Mouse (Mus musculus): ENCODE measurements around the gene Fat1. TPM values are rescaled to one million over a fixed set of nuclear protein-coding genes. Genes with fewer than 3 reads are reported as not detected.
"Not testable (repeated sequence)": the region's sequence is repeated elsewhere in the genome, so short reads cannot be mapped to it uniquely, and the experiment has no call there.

Fat1 gene
- polyA plus RNA-seq, 1 experiment from 2014 or later = 11.9 TPM

DNA sequence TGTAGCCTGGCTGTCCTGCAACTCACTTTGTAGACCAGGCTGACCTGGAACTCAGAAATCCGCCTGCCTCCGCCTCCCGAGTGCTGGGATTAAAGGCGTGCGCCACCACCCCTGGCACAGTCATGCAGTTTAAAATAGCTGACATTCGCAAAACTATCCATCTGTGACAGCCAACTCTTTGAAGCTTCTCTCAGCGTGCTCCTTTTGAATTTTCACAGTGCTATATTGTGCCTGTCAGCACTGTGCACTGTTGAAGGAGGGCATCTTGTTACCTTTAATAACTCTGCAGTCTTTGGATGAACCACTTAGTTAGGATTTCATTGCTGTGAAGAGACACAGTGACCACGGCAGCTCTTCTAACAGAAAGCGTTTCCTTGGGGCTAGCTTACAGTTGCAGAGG, 117.4 kb downstream of the Fat1 start:
- 89% methylated on average over 9 of the region's 9 CpGs for WGBS
- Histone ChIP-seq H3K36me3 (peaks cover 39% of the 10 kb centered on the region), H3K9ac (replicated peaks) (no peak overlapping the region), H3K4me1 (replicated peaks) (no peaks in the 10 kb centered on the region), H3K27ac (no peak overlapping the region), H3K4me3 (replicated peaks) (no peak overlapping the region), H3K9me3 (no peaks in the 10 kb centered on the region), H3K4me2 (replicated peaks) (no peak overlapping the region), H3K27me3 (no peaks in the 10 kb centered on the region)
- ATAC-seq = no peak

DNA sequence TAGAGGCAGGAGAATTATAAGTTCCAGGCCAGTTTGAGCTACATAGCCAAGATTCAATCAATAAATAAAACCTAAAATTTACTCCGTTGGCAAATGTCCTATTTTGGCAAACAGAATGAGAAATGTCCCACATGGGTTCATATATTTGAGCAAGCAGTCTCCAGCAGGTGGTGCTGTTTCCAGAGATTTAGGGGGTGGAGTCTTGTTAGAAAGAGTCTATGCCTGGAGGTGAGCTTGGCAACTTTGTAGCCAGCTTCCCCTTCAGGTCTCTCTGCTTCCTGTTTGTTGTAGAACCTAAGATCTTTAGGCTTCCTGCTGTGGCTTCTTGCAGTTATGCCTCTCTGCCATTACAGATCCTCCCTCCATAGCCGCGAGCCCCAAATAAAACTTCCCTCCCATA, 120.3 kb downstream of the Fat1 start:
- no peak overlapping the region for H3K9ac ChIP-seq (replicated peaks)
- ATAC-seq = no peak
- no peaks in the 10 kb centered on the region for H3K4me1 ChIP-seq (replicated peaks)
- H3K27ac ChIP-seq = no peak overlapping the region
- no peaks in the 10 kb centered on the region for H3K9me3 ChIP-seq
- peaks cover 31% of the 10 kb centered on the region for H3K36me3 ChIP-seq
- H3K27me3 ChIP-seq = no peaks in the 10 kb centered on the region
- no peak overlapping the region for H3K4me3 ChIP-seq (replicated peaks)
- WGBS = 96% methylated on average over 3 of the region's 3 CpGs
- no peak overlapping the region for H3K4me2 ChIP-seq (replicated peaks)

DNA sequence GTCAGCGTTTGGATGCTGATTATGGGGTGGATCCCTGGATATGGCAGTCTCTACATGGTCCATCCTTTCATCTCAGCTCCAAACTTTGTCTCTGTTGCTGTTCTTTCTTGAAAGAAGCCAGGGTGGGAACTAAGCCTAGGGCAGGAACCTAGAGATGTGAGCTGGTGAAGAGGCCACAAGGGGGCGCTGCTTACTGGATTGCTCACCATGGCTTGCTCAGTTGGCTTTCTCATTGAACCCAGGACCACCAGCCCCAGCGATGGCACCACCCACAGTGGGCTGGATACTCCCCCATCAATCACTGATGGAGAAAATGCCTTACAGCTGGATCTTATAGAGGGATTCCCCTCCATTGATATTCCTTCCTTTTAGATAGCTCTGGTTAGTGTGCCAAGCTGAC, 121.6 kb downstream of the Fat1 start:
- no peak overlapping the region for H3K27ac ChIP-seq
- H3K9me3 ChIP-seq = no peaks in the 10 kb centered on the region
- ATAC-seq = no peak
- no peaks in the 10 kb centered on the region for H3K4me1 ChIP-seq (replicated peaks)
- H3K4me3 ChIP-seq (replicated peaks) = no peak overlapping the region
- WGBS = 20% methylated on average over 3 of the region's 3 CpGs
- H3K36me3 ChIP-seq = peaks cover 20% of the 10 kb centered on the region
- no peaks in the 10 kb centered on the region for H3K27me3 ChIP-seq
- no peak overlapping the region for H3K4me2 ChIP-seq (replicated peaks)
- H3K9ac ChIP-seq (replicated peaks) = no peak overlapping the region

DNA sequence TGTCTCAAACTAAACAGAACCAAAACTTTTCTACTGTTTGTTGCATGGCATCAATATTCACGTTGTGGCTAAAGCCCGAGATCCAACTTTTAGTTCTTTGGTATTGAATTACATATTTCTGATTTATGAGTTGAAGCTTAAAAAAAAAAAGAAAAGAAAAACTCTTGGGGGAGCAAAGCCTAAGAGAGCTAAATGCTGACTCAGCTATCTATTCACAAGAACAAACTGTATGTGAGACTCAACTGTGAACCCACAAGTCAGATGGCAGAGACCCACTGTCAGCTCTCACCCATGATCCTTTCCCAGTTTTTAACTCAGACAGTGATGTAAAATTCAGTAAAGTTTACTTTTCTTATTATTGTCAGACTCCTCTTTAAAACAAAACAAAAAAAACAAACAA, 124.8 kb downstream of the Fat1 start:
- WGBS = 89% methylated on average over 2 of the region's 2 CpGs
- Histone ChIP-seq H3K9ac (replicated peaks) (no peak overlapping the region), H3K36me3 (peaks cover 6% of the 10 kb centered on the region; the same call in 1 of the 2 replicates), H3K4me2 (replicated peaks) (no peak overlapping the region), H3K27me3 (no peaks in the 10 kb centered on the region), H3K27ac (no peak overlapping the region), H3K4me1 (replicated peaks) (peaks cover 5% of the 10 kb centered on the region; the same call in 1 of the 2 replicates), H3K9me3 (no peaks in the 10 kb centered on the region), H3K4me3 (replicated peaks) (no peak overlapping the region)
- ATAC-seq = no peak

DNA sequence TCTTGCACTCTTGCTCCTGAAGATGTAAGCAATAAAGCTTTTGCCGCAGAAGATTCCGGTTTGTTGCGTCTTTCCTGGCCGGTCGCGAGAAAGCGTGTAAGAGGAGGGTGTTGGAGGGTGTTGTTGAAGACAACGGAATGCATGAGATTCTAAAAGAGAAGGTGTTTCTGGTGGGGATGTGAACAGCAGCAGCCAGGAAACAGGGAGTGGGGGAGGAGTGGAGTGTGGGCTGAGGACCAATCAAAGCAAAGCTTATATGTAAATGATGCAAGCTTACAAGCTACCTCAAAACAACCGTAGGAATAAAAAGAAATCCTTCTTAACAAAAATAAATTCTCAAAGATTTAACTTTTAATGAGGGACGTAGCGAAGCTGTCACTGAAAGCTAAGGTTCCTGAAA, 127.1 kb downstream of the Fat1 start:
- H3K9ac ChIP-seq (replicated peaks) = no peak overlapping the region
- no peaks in the 10 kb centered on the region for H3K27me3 ChIP-seq
- no peak overlapping the region for H3K27ac ChIP-seq
- peaks cover 5% of the 10 kb centered on the region; the same call in 1 of the 2 replicates for H3K4me1 ChIP-seq (replicated peaks)
- H3K4me2 ChIP-seq (replicated peaks) = no peak overlapping the region
- no peak overlapping the region for H3K4me3 ChIP-seq (replicated peaks)
- WGBS = 93% methylated on average over 11 of the region's 11 CpGs
- ATAC-seq = no peak
- H3K9me3 ChIP-seq = no peaks in the 10 kb centered on the region
- no peaks in the 10 kb centered on the region for H3K36me3 ChIP-seq

DNA sequence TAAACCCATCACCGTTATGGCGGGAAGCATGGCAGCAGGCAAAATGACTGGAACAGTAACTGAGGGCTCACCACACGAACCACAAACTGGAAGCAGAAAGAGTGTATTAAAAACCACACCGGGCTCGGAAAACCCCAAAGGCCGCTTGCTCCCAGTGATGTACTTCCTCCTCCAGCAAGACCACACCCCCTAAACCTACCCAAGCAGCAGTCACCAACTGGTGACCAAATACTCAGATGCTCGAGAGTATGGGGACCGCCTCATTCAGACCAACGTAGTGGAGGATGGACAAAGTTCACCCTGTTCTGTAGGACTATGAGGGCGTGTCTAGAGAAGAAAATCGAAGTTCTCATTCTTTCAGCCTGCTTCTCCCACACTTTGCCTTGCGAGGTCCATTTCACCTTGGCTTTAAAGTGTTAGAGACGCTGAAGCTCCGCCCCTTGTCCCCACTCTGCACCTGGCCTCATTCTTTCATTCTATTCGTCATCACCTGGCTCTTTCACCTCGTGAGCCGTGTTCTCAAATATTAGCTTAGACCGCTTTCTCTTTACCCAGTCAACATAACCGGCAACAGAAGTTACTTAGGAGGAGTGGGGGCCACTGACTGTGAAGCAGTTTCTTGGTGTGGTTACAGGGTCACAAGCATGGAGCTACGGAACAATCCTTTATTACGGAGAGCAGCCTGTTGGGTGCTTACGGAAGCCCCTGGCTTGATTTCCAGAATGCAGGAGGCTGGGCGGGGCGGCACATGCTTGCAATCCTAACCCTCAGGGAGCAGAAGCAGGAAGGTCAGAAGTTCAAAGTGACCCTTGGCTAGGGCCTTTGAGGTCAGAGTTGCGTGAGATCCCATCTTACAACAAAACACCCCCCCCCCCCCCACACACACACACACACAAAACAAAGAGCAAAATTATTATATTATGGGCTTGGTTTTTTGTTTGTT, 128.0 kb downstream of the Fat1 start:
- Histone ChIP-seq H3K9ac (replicated peaks) (no peak overlapping the region), H3K27ac (no peak overlapping the region), H3K36me3 (no peaks in the 10 kb centered on the region), H3K4me2 (replicated peaks) (no peak overlapping the region), H3K9me3 (no peaks in the 10 kb centered on the region), H3K4me3 (replicated peaks) (no peak overlapping the region), H3K27me3 (no peaks in the 10 kb centered on the region), H3K4me1 (replicated peaks) (peaks cover 5% of the 10 kb centered on the region; the same call in 1 of the 2 replicates)
- WGBS = 74% methylated on average over 25 of the region's 25 CpGs
- peak; percentile 9; the same call in 1 of the 2 replicates for ATAC-seq

DNA sequence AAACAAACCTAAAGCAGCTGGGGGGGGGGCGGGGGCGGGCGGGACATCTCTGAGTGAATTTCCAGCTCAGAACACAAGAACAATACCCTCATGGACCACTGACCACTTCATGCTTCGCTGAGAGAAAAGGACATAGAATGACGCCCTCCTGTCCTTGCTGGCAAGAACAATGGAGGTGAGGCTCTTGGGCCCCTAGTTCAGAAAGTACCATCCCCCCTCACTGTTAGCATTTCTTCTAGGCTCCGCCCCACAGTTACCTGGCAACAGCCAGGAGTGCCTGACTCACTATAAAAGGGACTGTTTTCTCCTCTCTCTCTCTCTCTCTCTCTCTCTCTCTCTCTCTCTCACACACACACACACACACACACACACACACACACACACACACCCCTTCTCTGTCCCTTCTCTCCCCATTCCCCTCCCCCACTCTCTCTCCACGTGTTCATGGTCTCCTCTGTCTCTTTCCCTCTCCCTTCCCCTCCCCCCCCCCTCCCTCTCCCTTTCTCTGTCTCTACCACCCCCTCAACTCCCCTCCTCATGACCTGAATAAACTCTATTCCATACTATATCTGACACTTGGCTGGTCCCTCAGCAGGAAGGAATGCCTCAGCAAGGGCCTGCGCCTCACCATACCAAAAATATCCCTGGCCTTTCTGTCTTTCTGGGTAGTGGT, 129.1 kb downstream of the Fat1 start:
- ATAC-seq = peak; percentile 29; the same call in 1 of the 2 replicates
- Histone ChIP-seq H3K9ac (replicated peaks) (no peak overlapping the region), H3K4me3 (replicated peaks) (no peak overlapping the region)

DNA sequence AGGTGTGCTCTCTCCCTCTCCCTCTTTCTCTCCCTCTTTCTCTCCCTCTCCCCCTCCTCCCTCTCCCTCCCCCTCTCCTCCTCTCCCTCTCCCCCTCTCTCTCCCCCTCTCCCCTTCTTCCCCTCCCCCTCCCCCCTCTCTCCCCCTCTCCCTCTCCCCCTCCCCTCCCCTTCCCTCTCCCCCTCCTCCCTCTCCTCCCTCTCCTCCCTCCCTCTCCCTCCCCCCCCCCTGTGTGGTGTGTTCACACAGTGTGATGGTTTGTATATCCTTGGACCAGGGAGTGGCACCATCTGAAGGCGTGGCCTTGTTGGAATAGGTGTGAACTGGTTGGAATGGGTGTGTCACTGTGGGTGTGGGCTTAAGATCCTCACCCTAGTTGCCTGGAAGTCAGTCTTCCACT, 130.1 kb downstream of the Fat1 start:
- H3K27me3 ChIP-seq; H3K4me3 ChIP-seq (replicated peaks); H3K9ac ChIP-seq (replicated peaks); H3K27ac ChIP-seq; H3K9me3 ChIP-seq; H3K36me3 ChIP-seq; H3K4me2 ChIP-seq (replicated peaks); ATAC-seq: not testable (repeated sequence)
- H3K4me1 ChIP-seq (replicated peaks) = peaks cover 10% of the 10 kb centered on the region
- WGBS = 100% methylated on average over 1 of the region's 1 CpGs

More for the DNA sequence above, 129.1 kb downstream of the Fat1 start:
- Histone ChIP-seq H3K9me3 (no peaks in the 10 kb centered on the region), H3K27ac (no peak overlapping the region), H3K36me3 (no peaks in the 10 kb centered on the region), H3K27me3 (no peaks in the 10 kb centered on the region), H3K4me1 (replicated peaks) (peaks cover 10% of the 10 kb centered on the region), H3K4me2 (replicated peaks) (no peak overlapping the region)
- WGBS = 20% methylated on average over 8 of the region's 8 CpGs

DNA sequence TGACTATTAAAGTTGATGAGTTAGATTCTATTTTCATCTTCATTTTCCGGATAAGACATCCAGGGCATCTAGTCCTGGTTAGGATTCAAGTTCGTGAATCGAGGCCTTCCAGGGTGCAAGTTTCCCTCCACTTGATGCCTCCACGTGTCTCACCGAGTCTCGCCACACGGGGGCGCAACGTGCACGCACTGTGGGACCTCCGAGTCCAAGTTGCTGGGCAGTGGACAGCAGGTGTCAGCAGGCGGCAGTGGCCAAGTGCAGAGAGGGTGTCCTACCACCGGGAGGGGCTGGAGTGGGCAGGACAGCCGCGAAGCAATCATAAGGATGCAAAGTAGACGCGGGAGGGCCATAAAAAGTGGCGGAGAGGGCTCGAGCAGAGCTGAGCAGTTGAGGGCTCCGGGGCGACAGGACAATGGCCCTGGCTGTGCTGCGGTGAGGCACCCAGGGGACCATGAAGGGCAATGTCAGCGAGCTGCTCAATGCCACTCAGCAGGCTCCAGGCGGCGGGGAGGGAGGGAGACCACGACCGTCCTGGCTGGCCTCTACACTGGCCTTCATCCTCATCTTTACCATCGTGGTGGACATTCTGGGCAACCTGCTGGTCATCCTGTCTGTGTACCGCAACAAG, 133.6 kb downstream of the Fat1 start, which contains the start of gene Mtnr1a:
Mtnr1a (plus strand) TSS at position 379 of the 628 bp plus-strand sequence.
- Histone ChIP-seq H3K4me1 (replicated peaks) (peaks cover 10% of the 10 kb centered on the region), H3K9ac (replicated peaks) (peak within 1 kb of the TSS; percentile 58; the same call in 1 of the 2 replicates), H3K4me3 (replicated peaks) (peak within 1 kb of the TSS; percentile 37), H3K36me3 (no peaks in the 10 kb centered on the region), H3K27me3 (no peaks in the 10 kb centered on the region; the same call in 1 of the 2 replicates), H3K4me2 (replicated peaks) (peak within 1 kb of the TSS; percentile 66), H3K27ac (no peak within 1 kb of the TSS), H3K9me3 (no peaks in the 10 kb centered on the region)
- WGBS = 7% methylated on average over 27 of the region's 29 CpGs
- ATAC-seq = peak; percentile 93

DNA sequence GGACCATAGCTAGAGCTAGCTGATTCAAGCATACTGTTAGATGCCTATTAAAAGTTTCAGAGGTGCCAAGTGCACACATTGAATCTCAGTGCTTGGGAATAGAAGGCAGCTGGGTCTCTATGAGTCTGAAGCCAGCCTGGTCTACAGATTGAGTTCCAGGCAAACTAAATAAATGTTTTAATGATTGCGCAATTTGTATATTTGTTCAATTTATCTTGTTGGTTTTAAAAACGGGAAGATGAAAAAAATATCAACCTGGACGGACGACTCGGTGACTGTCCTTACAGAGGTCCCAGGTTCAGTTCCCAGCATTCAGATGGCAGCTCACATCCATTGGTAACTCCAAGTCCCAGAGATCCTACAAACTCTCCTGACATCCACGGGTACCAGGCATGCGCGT, 135.7 kb downstream of the Fat1 start:
- no peak overlapping the region for H3K4me3 ChIP-seq (replicated peaks)
- H3K4me1 ChIP-seq (replicated peaks) = peaks cover 5% of the 10 kb centered on the region
- no peaks in the 10 kb centered on the region for H3K9me3 ChIP-seq
- no peak overlapping the region for H3K27ac ChIP-seq
- H3K36me3 ChIP-seq = no peaks in the 10 kb centered on the region
- H3K9ac ChIP-seq (replicated peaks) = no peak overlapping the region
- H3K4me2 ChIP-seq (replicated peaks) = no peak overlapping the region
- H3K27me3 ChIP-seq = no peaks in the 10 kb centered on the region; the same call in 1 of the 2 replicates
- WGBS = 93% methylated on average over 8 of the region's 8 CpGs
- no peak for ATAC-seq

DNA sequence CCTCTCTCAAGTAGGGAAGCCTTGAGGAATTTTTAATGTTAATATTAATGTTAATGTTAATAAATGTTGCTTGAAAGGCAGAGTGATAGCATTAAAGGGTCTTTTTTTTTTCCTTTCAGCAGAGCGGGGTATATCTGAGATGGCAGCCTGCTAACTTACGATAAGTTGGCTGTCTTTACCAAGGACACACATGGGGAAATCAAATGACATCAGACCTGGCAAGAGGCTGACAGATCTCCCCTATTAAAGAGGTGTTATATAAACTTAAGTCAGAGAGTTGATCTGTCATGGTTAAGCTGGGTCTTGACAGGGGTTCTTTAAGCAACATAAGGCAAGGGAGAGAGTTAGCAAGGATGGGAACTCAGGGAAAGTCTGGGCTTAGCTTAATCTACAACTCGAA, 145.6 kb downstream of the Fat1 start:
- no peak overlapping the region for H3K27ac ChIP-seq
- H3K4me3 ChIP-seq (replicated peaks) = no peak overlapping the region
- H3K4me1 ChIP-seq (replicated peaks) = no peaks in the 10 kb centered on the region
- WGBS = 97% methylated on average over 3 of the region's 3 CpGs
- no peaks in the 10 kb centered on the region for H3K36me3 ChIP-seq
- no peak overlapping the region for H3K4me2 ChIP-seq (replicated peaks)
- no peak for ATAC-seq
- no peaks in the 10 kb centered on the region for H3K9me3 ChIP-seq
- H3K27me3 ChIP-seq = no peaks in the 10 kb centered on the region
- no peak overlapping the region for H3K9ac ChIP-seq (replicated peaks)

DNA sequence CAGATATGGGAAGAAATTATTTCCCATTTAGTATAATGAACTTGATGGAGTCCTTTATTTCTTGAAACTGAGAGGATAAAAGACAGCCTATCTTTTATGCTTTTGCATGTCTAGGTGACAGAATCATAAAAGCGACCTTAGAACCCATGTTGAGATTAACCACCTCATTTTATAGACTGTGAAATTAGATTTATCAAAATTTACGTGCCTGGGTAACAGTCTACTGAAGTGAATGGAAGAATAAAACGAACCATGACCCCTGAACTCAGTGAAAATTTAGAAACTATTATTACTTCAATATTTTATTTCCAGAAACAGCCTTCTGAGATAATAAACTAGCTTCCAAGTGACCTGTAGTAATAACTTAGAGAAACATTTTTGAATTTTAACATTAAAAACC, 158.4 kb downstream of the Fat1 start:
- Histone ChIP-seq H3K36me3 (no peaks in the 10 kb centered on the region), H3K9ac (replicated peaks) (no peak overlapping the region), H3K27ac (no peak overlapping the region), H3K4me2 (replicated peaks) (no peak overlapping the region), H3K4me1 (replicated peaks) (no peaks in the 10 kb centered on the region), H3K27me3 (no peaks in the 10 kb centered on the region), H3K9me3 (no peaks in the 10 kb centered on the region), H3K4me3 (replicated peaks) (no peak overlapping the region)
- ATAC-seq = no peak
- 74% methylated on average over 3 of the region's 3 CpGs for WGBS
